Mouse (Mus musculus) limb, embryonic 10.5 days (tissue): Measurements from ENCODE around the gene Epha6. TPM values are rescaled to one million over a fixed set of nuclear protein-coding genes. Genes with fewer than 3 reads are reported as not detected.
"Not testable (repeated sequence)": the region's sequence is repeated elsewhere in the genome, so short reads cannot be mapped to it uniquely, and the experiment has no call there.

Experiments used
- DNase-seq: peaks from one replicate; pipeline ENCODE4 v3.0.0-alpha.2; 2017; ENCODE audit warnings: low spot score
- H3K27ac ChIP-seq: fragments of 300-500 bp; sonication (generic); 2 replicates; pipeline ENCODE4 v1.5.1; 2016; ENCODE audit warnings: mild to moderate bottlenecking
- H3K27me3 ChIP-seq: fragments of 300-500 bp; sonication (generic); 2 replicates; pipeline ENCODE4 v1.6.1; 2016; ENCODE audit warnings: low read depth, mild to moderate bottlenecking; ENCODE audit not compliant: poor library complexity, severe bottlenecking
- H3K36me3 ChIP-seq: fragments of 300-500 bp; sonication (generic); 2 replicates; pipeline ENCODE4 v1.6.1; 2016; ENCODE audit warnings: mild to moderate bottlenecking, moderate library complexity
- H3K4me1 ChIP-seq: fragments of 300-500 bp; sonication (generic); 2 replicates; pipeline ENCODE4 v1.6.1; 2016
- H3K4me3 ChIP-seq: fragments of 300-500 bp; sonication (generic); 2 replicates; pipeline ENCODE4 v1.5.1; 2016; ENCODE audit warnings: mild to moderate bottlenecking, moderate library complexity
- H3K9me3 ChIP-seq: fragments of 300-500 bp; sonication (generic); replicated peaks from 2 replicates; pipeline ENCODE4 v1.6.1; 2016; ENCODE audit warnings: mild to moderate bottlenecking
- WGBS: fragments of 180-500 bp; shearing (Covaris S2); methylation state at CpG from one replicate; pipeline ENCODE4 v1.1.7; 2016; 5-methylcytosine and 5-hydroxymethylcytosine counted together
- polyA plus RNA-seq: library from polyadenylated mRNA; unstranded; fragments of >200 nt; fragmentation: Nextera tagmentation; extraction: Ambion mirVana; gene quantifications from 2 replicates; pipeline ENCODE4 v1.2.1, GENCODE M21; 2016

The Epha6 gene
- polyA plus RNA-seq, 1 experiment from 2014 or later = 0.34 TPM

DNA sequence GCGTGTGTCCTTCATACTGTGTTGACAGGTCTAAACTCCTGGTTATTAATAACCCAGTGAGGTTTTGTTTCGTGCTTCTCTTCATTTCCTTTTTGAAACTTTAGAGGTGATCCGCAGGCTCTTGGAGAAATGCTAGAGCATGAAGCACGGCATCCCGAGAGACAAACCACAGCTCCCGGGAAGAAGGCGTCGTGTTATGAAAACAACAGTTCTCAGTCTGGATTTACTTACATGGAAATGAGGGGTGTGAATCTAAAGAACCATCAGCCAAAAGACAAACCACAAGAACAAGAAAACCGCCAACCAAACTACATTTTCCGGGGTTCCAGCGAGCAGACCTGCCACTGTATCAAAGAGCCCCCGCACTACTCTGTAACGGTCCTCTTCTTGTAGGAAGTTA is 775.7 kb downstream of the Epha6 start:
- no peaks in the 10 kb centered on the region for H3K36me3 ChIP-seq
- no peaks in the 10 kb centered on the region for H3K4me1 ChIP-seq
- H3K9me3 ChIP-seq = no peaks in the 10 kb centered on the region
- H3K27me3 ChIP-seq = no peaks in the 10 kb centered on the region
- no peak for DNase-seq
- no peak overlapping the region for H3K27ac ChIP-seq
- H3K4me3 ChIP-seq = no peak overlapping the region
- WGBS = 92% methylated on average over 13 of the region's 13 CpGs

DNA sequence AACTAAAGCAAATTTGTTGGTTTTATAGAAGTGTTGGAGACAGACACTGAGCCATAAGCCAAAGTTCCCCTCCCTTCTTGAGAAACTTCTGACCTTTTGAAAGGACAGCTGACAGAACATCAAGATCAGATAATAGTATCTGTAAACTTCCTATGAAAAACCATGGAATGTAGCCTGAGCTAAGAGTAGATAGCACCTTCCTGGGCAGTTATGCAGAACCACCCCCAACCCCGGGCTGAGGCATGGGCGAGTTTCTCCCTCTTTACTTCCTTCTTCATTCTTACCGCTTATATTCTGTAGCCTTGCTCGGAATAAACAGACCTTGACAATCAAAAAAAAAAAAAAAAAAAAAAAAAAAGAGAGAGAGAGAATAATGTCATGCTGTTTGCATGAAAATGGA is 805.5 kb downstream of the Epha6 start:
- 81% methylated on average over 4 of the region's 4 CpGs for WGBS
- H3K9me3 ChIP-seq, H3K27me3 ChIP-seq, H3K4me1 ChIP-seq, H3K36me3 ChIP-seq, H3K27ac ChIP-seq, H3K4me3 ChIP-seq, DNase-seq: not testable (repeated sequence)

GRCm38 (mm10) chr16:59772297-59772696 is 833.0 kb downstream of the Epha6 start:
- DNase-seq = no peak
- H3K27me3 ChIP-seq = no peaks in the 10 kb centered on the region
- H3K4me3 ChIP-seq = no peak overlapping the region
- H3K4me1 ChIP-seq = no peaks in the 10 kb centered on the region
- no peaks in the 10 kb centered on the region for H3K36me3 ChIP-seq
- WGBS = 92% methylated on average over 2 of the region's 2 CpGs
- H3K9me3 ChIP-seq = no peaks in the 10 kb centered on the region
- no peak overlapping the region for H3K27ac ChIP-seq

DNA sequence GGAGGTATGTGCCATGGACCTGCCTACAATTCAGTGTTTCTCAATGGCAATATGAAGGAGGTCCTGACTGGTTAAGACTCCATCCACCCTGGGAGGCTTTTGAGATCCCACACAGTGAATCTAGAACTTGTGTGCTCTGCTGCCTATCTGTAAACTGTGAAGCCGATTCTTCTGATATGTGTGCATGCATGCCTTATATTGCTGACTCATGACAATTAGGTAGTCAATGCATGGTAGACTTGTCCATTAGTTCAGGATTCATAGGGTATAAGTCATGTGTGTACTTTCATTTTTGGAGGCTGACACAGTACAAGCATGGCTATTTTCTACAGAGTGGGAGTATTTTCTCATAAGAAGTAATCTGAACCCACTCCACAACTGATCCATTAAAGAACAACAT is 834.9 kb downstream of the Epha6 start:
- no peaks in the 10 kb centered on the region for H3K27me3 ChIP-seq
- WGBS = 97% methylated on average over 1 of the region's 1 CpGs

DNA sequence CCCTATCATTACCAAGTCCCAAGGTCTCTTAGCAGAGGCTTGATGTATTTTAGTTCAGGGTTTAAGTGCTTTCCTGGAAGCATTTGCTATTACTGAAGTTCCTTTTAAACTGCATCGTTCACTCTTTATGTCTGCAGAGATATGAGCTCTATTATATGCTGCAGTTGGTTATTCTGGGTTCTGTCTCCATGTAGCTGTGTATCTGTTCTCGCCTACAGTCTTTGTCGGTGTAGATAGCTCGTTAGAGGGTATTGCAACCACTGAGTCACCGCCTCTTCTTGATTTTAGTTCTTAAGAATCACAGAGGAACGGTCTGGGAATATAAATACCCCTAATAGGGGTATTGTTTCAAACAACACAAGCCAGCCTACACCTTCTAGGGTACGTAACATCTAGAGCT is 835.4 kb downstream of the Epha6 start:
- Histone ChIP-seq H3K9me3 (no peaks in the 10 kb centered on the region), H3K27me3 (no peaks in the 10 kb centered on the region), H3K4me1 (no peaks in the 10 kb centered on the region), H3K4me3 (no peak overlapping the region), H3K27ac (no peak overlapping the region), H3K36me3 (no peaks in the 10 kb centered on the region)
- no peak for DNase-seq
- WGBS = 91% methylated on average over 7 of the region's 7 CpGs

More for the DNA sequence above, 834.9 kb downstream of the Epha6 start:
- no peak for DNase-seq
- no peak overlapping the region for H3K4me3 ChIP-seq
- H3K36me3 ChIP-seq = no peaks in the 10 kb centered on the region
- H3K4me1 ChIP-seq = no peaks in the 10 kb centered on the region
- H3K27ac ChIP-seq = no peak overlapping the region
- no peaks in the 10 kb centered on the region for H3K9me3 ChIP-seq

- Histone ChIP-seq H3K4me3 (no peak overlapping the region), H3K27ac (no peak overlapping the region), H3K9me3 (no peaks in the 10 kb centered on the region), H3K36me3 (no peaks in the 10 kb centered on the region), H3K27me3 (no peaks in the 10 kb centered on the region), H3K4me1 (no peaks in the 10 kb centered on the region)
- WGBS = 79% methylated on average over 4 of the region's 4 CpGs
- DNase-seq = no peak
Measured at GRCm38 (mm10) chr16:59760875-59761274, 844.5 kb downstream of the Epha6 start.

DNA sequence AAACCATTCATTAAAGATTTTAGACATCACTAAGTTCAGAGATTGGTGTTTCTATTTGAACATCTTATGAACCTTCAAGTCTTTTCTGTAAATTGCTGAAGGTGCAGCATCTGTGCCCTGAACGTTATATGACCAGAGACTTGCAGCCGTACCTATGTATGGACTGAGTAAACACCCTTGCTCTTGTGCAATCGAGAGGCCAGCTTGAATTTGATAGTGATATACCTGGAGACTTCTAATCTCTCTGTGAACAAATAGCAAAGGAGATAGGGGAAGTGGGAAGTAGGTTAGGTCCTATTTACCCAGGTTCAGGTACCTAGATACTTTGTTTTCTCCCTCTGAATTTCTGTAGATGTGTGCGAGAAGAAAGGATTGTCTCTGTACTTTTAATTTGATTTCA is 854.4 kb downstream of the Epha6 start:
- 89% methylated on average over 4 of the region's 4 CpGs for WGBS
- DNase-seq = no peak
- no peak overlapping the region for H3K4me3 ChIP-seq
- H3K4me1 ChIP-seq = no peaks in the 10 kb centered on the region
- H3K9me3 ChIP-seq = no peaks in the 10 kb centered on the region
- H3K36me3 ChIP-seq = no peaks in the 10 kb centered on the region
- no peak overlapping the region for H3K27ac ChIP-seq
- H3K27me3 ChIP-seq = no peaks in the 10 kb centered on the region

GRCm38 (mm10) chr16:59743669-59744068 is 861.7 kb downstream of the Epha6 start:
- no peak overlapping the region for H3K4me3 ChIP-seq
- DNase-seq = no peak
- no peaks in the 10 kb centered on the region for H3K36me3 ChIP-seq

DNA sequence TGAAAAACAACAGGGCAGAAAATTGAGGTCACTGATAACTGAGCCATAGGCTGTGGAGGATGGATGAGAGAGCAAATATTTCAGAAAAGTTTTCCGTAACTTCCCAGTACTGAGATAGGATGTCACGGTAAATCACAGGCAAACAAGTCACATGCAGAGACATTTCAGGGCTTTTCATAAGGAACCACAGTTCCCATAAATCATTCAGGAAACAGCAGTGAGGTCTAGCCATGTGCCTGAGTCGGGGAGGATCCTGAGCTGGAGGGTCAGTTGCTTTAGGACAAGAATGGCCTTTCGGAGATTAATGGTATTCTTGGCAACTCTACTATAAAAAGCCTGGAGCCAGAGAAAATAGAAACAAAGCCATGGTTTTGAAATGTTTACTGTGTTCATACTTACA is 889.8 kb downstream of the Epha6 start:
- 85% methylated on average over 4 of the region's 4 CpGs for WGBS
- no peak overlapping the region for H3K27ac ChIP-seq
- no peaks in the 10 kb centered on the region for H3K36me3 ChIP-seq
- no peaks in the 10 kb centered on the region for H3K4me1 ChIP-seq
- no peaks in the 10 kb centered on the region for H3K9me3 ChIP-seq
- H3K27me3 ChIP-seq = no peaks in the 10 kb centered on the region
- DNase-seq = no peak
- H3K4me3 ChIP-seq = no peak overlapping the region

More at GRCm38 (mm10) chr16:59743669-59744068, 861.7 kb downstream of the Epha6 start:
- 93% methylated on average over 1 of the region's 1 CpGs for whole genome bisulfite sequencing
- no peaks in the 10 kb centered on the region for H3K9me3 ChIP-seq
- no peaks in the 10 kb centered on the region for H3K27me3 ChIP-seq
- H3K4me1 ChIP-seq = no peaks in the 10 kb centered on the region
- H3K27ac ChIP-seq = no peak overlapping the region

GRCm38 (mm10) chr16:59693230-59693629 is 912.1 kb downstream of the Epha6 start:
- no peak for DNase-seq
- Histone ChIP-seq H3K36me3 (no peaks in the 10 kb centered on the region), H3K4me1 (no peaks in the 10 kb centered on the region), H3K27me3 (no peaks in the 10 kb centered on the region), H3K27ac (no peak overlapping the region), H3K9me3 (no peaks in the 10 kb centered on the region), H3K4me3 (no peak overlapping the region)
- 92% methylated on average over 7 of the region's 7 CpGs for WGBS

DNA sequence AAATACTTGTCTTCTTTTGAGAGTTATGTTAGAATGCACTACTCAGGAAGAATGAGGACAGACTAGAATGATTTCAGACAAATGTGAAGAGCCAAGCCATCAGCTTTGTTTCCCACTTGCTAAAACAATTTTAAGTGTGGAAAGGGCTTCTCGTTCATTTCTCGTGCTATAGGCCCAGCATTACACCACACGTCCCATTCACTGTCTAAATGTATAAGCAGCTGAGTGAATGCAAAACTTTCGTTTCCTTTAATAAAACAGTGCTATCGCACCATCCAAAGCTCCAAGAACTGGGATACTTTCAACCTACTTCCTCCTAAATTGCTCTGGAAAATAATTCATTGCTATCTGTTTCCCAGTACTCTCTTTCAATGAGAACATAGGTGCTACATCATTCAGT is 916.2 kb downstream of the Epha6 start:
- DNase-seq = no peak
- 94% methylated on average over 5 of the region's 5 CpGs for WGBS

GRCm38 (mm10) chr16:59685135-59685534 is 920.2 kb downstream of the Epha6 start:
- 81% methylated on average over 5 of the region's 5 CpGs for WGBS
- no peaks in the 10 kb centered on the region for H3K27me3 ChIP-seq

More for the DNA sequence above, 916.2 kb downstream of the Epha6 start:
- H3K36me3 ChIP-seq = no peaks in the 10 kb centered on the region
- H3K27ac ChIP-seq = no peak overlapping the region
- H3K27me3 ChIP-seq = no peaks in the 10 kb centered on the region
- no peaks in the 10 kb centered on the region for H3K4me1 ChIP-seq
- H3K4me3 ChIP-seq = no peak overlapping the region
- no peaks in the 10 kb centered on the region for H3K9me3 ChIP-seq

GRCm38 (mm10) chr16:59683434-59683833 is 921.9 kb downstream of the Epha6 start:
- no peaks in the 10 kb centered on the region for H3K4me1 ChIP-seq
- no peaks in the 10 kb centered on the region for H3K9me3 ChIP-seq
- no peak overlapping the region for H3K4me3 ChIP-seq
- peak; percentile 79 for DNase-seq
- 12% methylated on average over 8 of the region's 8 CpGs for WGBS
- H3K27ac ChIP-seq = no peak overlapping the region
- H3K27me3 ChIP-seq = no peaks in the 10 kb centered on the region
- no peaks in the 10 kb centered on the region for H3K36me3 ChIP-seq

More at GRCm38 (mm10) chr16:59685135-59685534, 920.2 kb downstream of the Epha6 start:
- no peak for DNase-seq
- H3K36me3 ChIP-seq = no peaks in the 10 kb centered on the region
- H3K4me3 ChIP-seq = no peak overlapping the region
- H3K4me1 ChIP-seq = no peaks in the 10 kb centered on the region
- H3K27ac ChIP-seq = no peak overlapping the region
- H3K9me3 ChIP-seq = no peaks in the 10 kb centered on the region

DNA sequence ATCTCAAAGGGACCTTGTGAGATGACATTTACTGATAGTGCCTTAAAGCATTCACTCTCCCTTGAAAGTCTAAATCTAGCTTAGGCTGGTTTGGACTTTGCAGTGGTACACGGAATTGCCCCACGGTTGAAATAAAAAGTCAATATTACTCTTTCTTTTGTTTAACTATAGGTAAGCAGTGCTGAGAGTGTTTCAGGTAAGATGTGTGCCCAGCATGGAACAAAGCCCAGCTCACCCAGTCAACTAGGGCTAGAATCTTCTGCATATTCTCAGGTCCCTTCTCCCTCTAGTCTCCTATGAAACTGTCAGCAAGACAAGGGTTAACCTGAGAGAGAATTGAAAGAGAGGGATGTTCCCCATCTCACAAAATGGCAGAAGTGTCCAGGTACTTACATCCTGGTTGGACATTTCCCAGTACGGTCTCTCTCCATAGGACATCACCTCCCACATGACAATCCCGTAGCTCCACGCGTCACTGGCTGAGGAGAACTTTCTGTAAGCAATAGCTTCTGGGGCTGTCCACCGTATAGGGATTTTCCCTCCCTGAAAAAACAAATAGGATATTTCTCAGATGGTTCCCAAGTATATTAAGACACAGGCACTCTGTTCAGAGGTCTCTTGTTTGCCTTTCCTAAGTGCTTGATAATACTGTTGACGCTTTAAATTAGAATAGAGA is 923.0 kb downstream of the Epha6 start:
- H3K27ac ChIP-seq = no peak overlapping the region
- no peaks in the 10 kb centered on the region for H3K4me1 ChIP-seq
- H3K36me3 ChIP-seq = no peaks in the 10 kb centered on the region
- H3K9me3 ChIP-seq = no peaks in the 10 kb centered on the region
- 85% methylated on average over 8 of the region's 8 CpGs for WGBS
- H3K4me3 ChIP-seq = no peak overlapping the region
- no peaks in the 10 kb centered on the region for H3K27me3 ChIP-seq
- no peak for DNase-seq
